Comparison of ENCODE assay signal across 20 mouse cellular contexts in genomic region chr6:120194305-120194704, GRCm38 (mm10).
DNase-seq lines count a peak whose midpoint lies in the region; ATAC-seq lines count a peak whose summit lies in the region.
"Had no signal": no experiment of that assay in that cellular context is flagged by ENCODE, and none has a peak within 500 bp of the region (broad histone marks: within the 10 kb centered on the region; RNA-seq: fewer than 3 reads in every experiment).

No protein-coding gene starts in this region.

- no peak overlapping the region for H3K27ac ChIP-seq in embryonic facial prominence, embryonic 11.5 days (replicated peaks; ENCODE audit: low read depth, low read length)
- H3K27ac ChIP-seq in embryonic facial prominence, embryonic 10.5 days (replicated peaks): no peak overlapping the region
- H3K27ac ChIP-seq in midbrain, embryonic 11.5 days (ENCODE audit: low read depth, low read length): no peak overlapping the region
- no peak overlapping the region for H3K27ac ChIP-seq in midbrain, embryonic 16.5 days (ENCODE audit: low read length)
- no peak overlapping the region for H3K27ac ChIP-seq in hindbrain, embryonic 10.5 days
- H3K27ac ChIP-seq: embryonic facial prominence, embryonic 12.5 days; forebrain, embryonic 12.5 days; heart, embryonic 15.5 days; hindbrain, embryonic 14.5 days; intestine, embryonic 15.5 days; limb, embryonic 15.5 days; liver, embryonic 15.5 days; stomach, embryonic 15.5 days had no signal

- H3K4me3 ChIP-seq in embryonic facial prominence, embryonic 11.5 days (ENCODE audit: low read depth, low read length): no peak overlapping the region
- no peak overlapping the region for H3K4me3 ChIP-seq in embryonic facial prominence, embryonic 10.5 days
- no peak overlapping the region for H3K4me3 ChIP-seq in midbrain, embryonic 11.5 days (ENCODE audit: low read depth, low read length)
- no peak overlapping the region for H3K4me3 ChIP-seq in midbrain, embryonic 16.5 days (ENCODE audit: low read depth, low read length)
- no peak overlapping the region for H3K4me3 ChIP-seq in hindbrain, embryonic 10.5 days
- H3K4me3 ChIP-seq: embryonic facial prominence, embryonic 12.5 days; forebrain, embryonic 12.5 days; heart, embryonic 15.5 days; intestine, embryonic 15.5 days; limb, embryonic 15.5 days; liver, embryonic 15.5 days; megakaryocyte, embryonic 14.5 days; stomach, embryonic 15.5 days had no signal

- peak; percentile 12 for DNase-seq in embryonic facial prominence, embryonic 11.5 days (ENCODE audit: low spot score)
- no peak for DNase-seq in embryonic facial prominence, embryonic 10.5 days (ENCODE audit: low spot score)
- peak; percentile 88 for DNase-seq in midbrain, embryonic 11.5 days (ENCODE audit: low spot score, missing footprints)
- DNase-seq in thymus, postnatal 4 days: peak; percentile 42
- DNase-seq in thymus, postnatal 0 days (ENCODE audit: low spot score): no peak
- no peak for DNase-seq in kidney, adult 8-10 months
- no peak for DNase-seq in hindbrain, embryonic 10.5 days (ENCODE audit: low spot score)
- DNase-seq: adrenal gland, postnatal 25 days; cerebellum, adult 8-10 months; thymus, postnatal 14 days had no signal

- no peaks in the 10 kb centered on the region for H3K27me3 ChIP-seq in embryonic facial prominence, embryonic 11.5 days (ENCODE audit: control insufficient read depth, insufficient read depth, low read length)
- peaks cover 25% of the 10 kb centered on the region for H3K27me3 ChIP-seq in embryonic facial prominence, embryonic 10.5 days (replicated peaks; ENCODE audit: low read depth, poor library complexity, severe bottlenecking)
- H3K27me3 ChIP-seq in midbrain, embryonic 11.5 days (ENCODE audit: control insufficient read depth, insufficient read depth, low read length): no peaks in the 10 kb centered on the region
- H3K27me3 ChIP-seq in midbrain, embryonic 16.5 days (ENCODE audit: control insufficient read depth, insufficient read depth, low read depth, low read length): peaks cover 4% of the 10 kb centered on the region; the same call in 1 of the 2 replicates
- peaks cover 23% of the 10 kb centered on the region for H3K27me3 ChIP-seq in hindbrain, embryonic 10.5 days (ENCODE audit: insufficient read depth, poor library complexity, severe bottlenecking)
- H3K27me3 ChIP-seq: embryonic facial prominence, embryonic 12.5 days; heart, embryonic 15.5 days; intestine, embryonic 15.5 days; stomach, embryonic 15.5 days had no signal

- no peaks in the 10 kb centered on the region for H3K9me3 ChIP-seq in embryonic facial prominence, embryonic 11.5 days (replicated peaks; ENCODE audit: control insufficient read depth, low read length)
- no peaks in the 10 kb centered on the region for H3K9me3 ChIP-seq in embryonic facial prominence, embryonic 10.5 days
- no peaks in the 10 kb centered on the region for H3K9me3 ChIP-seq in midbrain, embryonic 11.5 days (ENCODE audit: control insufficient read depth, low read length)
- no peaks in the 10 kb centered on the region for H3K9me3 ChIP-seq in midbrain, embryonic 16.5 days (replicated peaks; ENCODE audit: control insufficient read depth, low read length, poor library complexity, severe bottlenecking)
- no peaks in the 10 kb centered on the region; the same call in 1 of the 2 replicates for H3K9me3 ChIP-seq in hindbrain, embryonic 10.5 days
- H3K9me3 ChIP-seq: embryonic facial prominence, embryonic 12.5 days; forebrain, embryonic 12.5 days; heart, embryonic 15.5 days; intestine, embryonic 15.5 days; limb, embryonic 15.5 days; liver, embryonic 15.5 days; megakaryocyte, embryonic 14.5 days; stomach, embryonic 15.5 days had no signal

- H3K4me1 ChIP-seq in embryonic facial prominence, embryonic 11.5 days (ENCODE audit: control insufficient read depth, insufficient read depth, low read length): no peaks in the 10 kb centered on the region
- H3K4me1 ChIP-seq in embryonic facial prominence, embryonic 10.5 days: peaks cover 40% of the 10 kb centered on the region
- H3K4me1 ChIP-seq in midbrain, embryonic 11.5 days (ENCODE audit: control insufficient read depth, insufficient read depth, low read length): peaks cover 9% of the 10 kb centered on the region
- no peaks in the 10 kb centered on the region for H3K4me1 ChIP-seq in midbrain, embryonic 16.5 days (ENCODE audit: control insufficient read depth, insufficient read depth, low read length)
- H3K4me1 ChIP-seq in hindbrain, embryonic 10.5 days (replicated peaks): peaks cover 28% of the 10 kb centered on the region

- H3K36me3 ChIP-seq in embryonic facial prominence, embryonic 11.5 days (replicated peaks; ENCODE audit: control insufficient read depth, insufficient read depth, low read depth, low read length): no peaks in the 10 kb centered on the region
- no peaks in the 10 kb centered on the region for H3K36me3 ChIP-seq in embryonic facial prominence, embryonic 10.5 days (replicated peaks)
- H3K36me3 ChIP-seq in midbrain, embryonic 11.5 days (ENCODE audit: control insufficient read depth, insufficient read depth, low read length): no peaks in the 10 kb centered on the region
- no peaks in the 10 kb centered on the region for H3K36me3 ChIP-seq in midbrain, embryonic 16.5 days (ENCODE audit: control insufficient read depth, insufficient read depth, low read length)
- H3K36me3 ChIP-seq in hindbrain, embryonic 10.5 days: no peaks in the 10 kb centered on the region
- H3K36me3 ChIP-seq: embryonic facial prominence, embryonic 12.5 days; forebrain, embryonic 12.5 days; heart, embryonic 15.5 days; intestine, embryonic 15.5 days; limb, embryonic 15.5 days; liver, embryonic 15.5 days; stomach, embryonic 15.5 days had no signal

- no peak overlapping the region for H3K4me2 ChIP-seq in embryonic facial prominence, embryonic 11.5 days (ENCODE audit: low read depth, low read length)
- no peak overlapping the region for H3K4me2 ChIP-seq in midbrain, embryonic 11.5 days
- no peak overlapping the region for H3K4me2 ChIP-seq in midbrain, embryonic 16.5 days (ENCODE audit: low read length)
- H3K4me2 ChIP-seq: embryonic facial prominence, embryonic 12.5 days; forebrain, embryonic 12.5 days; heart, embryonic 15.5 days; hindbrain, embryonic 14.5 days; intestine, embryonic 15.5 days; limb, embryonic 15.5 days; liver, embryonic 15.5 days; stomach, embryonic 15.5 days had no signal

- no peak for ATAC-seq in embryonic facial prominence, embryonic 11.5 days (replicated peaks; ENCODE audit: insufficient number of reproducible peaks, low FRiP score, low TSS enrichment, low read depth)
- no peak for ATAC-seq in midbrain, embryonic 11.5 days (ENCODE audit: low FRiP score)
- no peak for ATAC-seq in midbrain, embryonic 16.5 days
- ATAC-seq: intestine, embryonic 15.5 days had no signal

- WGBS in embryonic facial prominence, embryonic 11.5 days: 27% methylated on average over 10 of the region's 10 CpGs
- WGBS in embryonic facial prominence, embryonic 10.5 days: 20% methylated on average over 10 of the region's 10 CpGs
- WGBS in midbrain, embryonic 11.5 days: 15% methylated on average over 10 of the region's 10 CpGs
- WGBS in midbrain, embryonic 16.5 days: 19% methylated on average over 10 of the region's 10 CpGs
- WGBS in hindbrain, embryonic 10.5 days: 33% methylated on average over 10 of the region's 10 CpGs

- no peak overlapping the region for H3K9ac ChIP-seq in embryonic facial prominence, embryonic 11.5 days (replicated peaks; ENCODE audit: low read length)
- no peak overlapping the region for H3K9ac ChIP-seq in midbrain, embryonic 11.5 days (ENCODE audit: low read length)
- H3K9ac ChIP-seq in midbrain, embryonic 16.5 days (ENCODE audit: low read depth, low read length): no peak overlapping the region
- H3K9ac ChIP-seq: embryonic facial prominence, embryonic 12.5 days; forebrain, embryonic 12.5 days; heart, embryonic 15.5 days; hindbrain, embryonic 14.5 days; intestine, embryonic 15.5 days; limb, embryonic 15.5 days; liver, embryonic 15.5 days; stomach, embryonic 15.5 days had no signal

Comparison
In these comparisons a context has a peak if more than half of its experiments do, and no peak if none do; other contexts are left out.
1. DNase-seq: peak in embryonic facial prominence, embryonic 11.5 days (single experiment), midbrain, embryonic 11.5 days (single experiment) and thymus, postnatal 4 days (single experiment); none in embryonic facial prominence, embryonic 10.5 days (single experiment), thymus, postnatal 0 days (single experiment), kidney, adult 8-10 months (0 of 2) and hindbrain, embryonic 10.5 days (single experiment).